Mouse (Mus musculus): Measurements from ENCODE around the gene A530016L24Rik.

A530016L24Rik gene

DNA sequence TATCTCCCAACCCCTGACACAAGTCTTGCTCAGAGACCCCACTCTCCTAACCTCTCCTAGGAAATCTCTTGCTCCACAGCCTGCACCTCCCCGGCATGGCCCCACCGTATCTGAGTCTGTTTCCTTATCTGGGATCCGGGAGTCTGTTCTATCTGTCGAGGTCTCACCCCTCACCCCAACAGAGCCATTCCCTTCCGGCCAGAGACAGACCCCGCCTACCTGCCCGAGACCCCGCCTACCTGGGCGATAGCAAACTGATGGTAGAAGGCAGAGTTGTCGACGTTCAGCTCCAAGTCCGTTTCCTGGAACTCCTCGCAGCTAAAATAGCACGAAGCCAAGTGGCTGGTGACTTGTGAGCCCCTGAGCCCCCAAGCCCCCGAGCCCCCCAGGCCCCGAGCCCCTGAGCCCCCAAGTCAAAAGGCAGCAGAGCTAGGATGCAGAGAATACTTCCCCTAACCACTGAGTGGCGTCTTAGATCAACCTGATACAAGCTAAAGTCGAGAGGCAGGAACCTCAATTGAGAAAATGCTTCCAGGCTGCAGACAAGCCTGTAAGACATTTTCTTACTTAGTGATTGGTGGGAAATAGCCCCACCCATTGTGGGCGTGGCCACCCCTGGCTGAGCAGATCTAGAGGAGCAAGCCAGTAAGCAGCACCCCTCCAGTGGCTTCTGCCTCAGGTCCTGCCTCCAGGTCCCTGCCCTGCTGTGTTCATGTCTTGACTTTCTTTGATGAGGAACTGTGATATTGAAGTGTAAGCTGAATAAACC is 13.9 kb downstream of the A530016L24Rik start:
- DNase-seq (ENCODE audit: low read depth, low spot score) = no peak

- DNase-seq (ENCODE audit: low read depth, low spot score) = no peak
Measured at GRCm38 (mm10) chr12:112506267-112506666, 17.0 kb downstream of the A530016L24Rik start.

- DNase-seq (ENCODE audit: low read depth, low spot score) = no peak
Measured at GRCm38 (mm10) chr12:112507264-112507663, 18.0 kb downstream of the A530016L24Rik start.

DNA sequence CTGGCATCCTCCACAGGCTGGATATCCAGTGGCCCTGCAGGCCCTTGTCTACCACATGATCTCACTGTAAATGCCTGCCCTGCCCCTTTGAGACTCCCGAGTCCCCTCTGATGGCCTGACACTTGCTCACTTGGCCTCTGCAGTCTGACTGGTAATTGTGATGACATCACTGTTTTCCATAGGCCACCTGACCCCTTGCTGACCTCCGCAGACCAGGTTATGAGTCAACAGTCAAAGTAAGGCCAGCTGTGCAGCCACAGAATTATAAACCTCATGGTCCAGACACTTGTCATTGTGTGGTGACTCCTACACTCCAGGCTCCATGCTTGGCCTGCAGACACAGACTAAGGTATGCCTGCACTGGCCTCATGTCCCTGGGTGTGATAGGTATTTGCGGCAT is 18.7 kb downstream of the A530016L24Rik start:
- DNase-seq (ENCODE audit: low read depth, low spot score) = no peak

DNA sequence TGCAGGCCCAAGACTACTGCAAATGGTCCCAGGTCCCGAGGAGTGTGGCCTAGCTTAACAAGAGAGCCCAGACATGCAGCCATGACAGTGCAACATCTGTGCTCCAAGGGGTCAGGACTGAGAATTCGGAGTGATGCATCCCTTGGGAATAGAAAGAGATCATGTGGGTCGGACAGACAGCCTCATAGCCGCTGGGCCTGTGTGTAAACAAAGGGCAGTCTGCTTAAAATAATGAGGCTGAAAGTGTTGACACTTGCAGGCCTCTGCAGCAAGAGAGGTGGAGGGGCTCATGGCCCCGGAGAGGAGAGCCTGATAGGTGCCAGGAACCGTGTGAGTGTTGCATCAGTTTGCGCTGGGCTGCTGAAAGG is 21.1 kb downstream of the A530016L24Rik start:
- DNase-seq (ENCODE audit: low read depth, low spot score) = no peak

DNA sequence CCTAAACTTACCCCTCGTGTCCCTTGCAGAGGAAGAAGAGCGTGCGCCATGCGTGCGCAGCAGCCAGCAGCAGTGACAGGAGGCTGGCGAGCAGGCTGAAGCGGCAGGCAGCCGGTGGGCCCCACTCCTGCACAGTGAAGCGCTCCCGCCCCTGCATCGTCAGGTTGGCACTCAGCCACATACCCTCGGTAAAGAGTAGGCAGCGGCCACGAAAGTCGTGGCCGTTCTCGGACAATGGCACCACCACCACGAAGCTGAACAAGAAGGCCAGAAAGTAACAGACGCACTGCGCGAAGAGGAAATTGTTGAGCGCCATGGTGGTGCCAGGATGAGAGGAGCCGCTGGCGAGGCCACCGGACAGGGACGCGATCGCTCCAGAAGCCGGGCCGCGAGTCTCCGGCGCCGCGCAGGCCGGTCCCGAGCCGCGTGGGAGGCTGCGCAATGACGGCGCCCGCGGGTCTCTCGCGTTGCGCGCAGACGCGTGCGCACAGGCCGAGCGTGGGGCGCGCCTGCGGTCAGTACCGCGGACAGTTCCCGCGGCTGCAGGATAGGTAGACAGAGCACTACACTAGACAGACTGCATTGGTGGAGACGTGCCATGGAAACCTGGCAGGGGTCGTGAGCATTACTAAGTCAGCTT is 21.6 kb downstream of the A530016L24Rik start:
- no peak for DNase-seq (ENCODE audit: low read depth, low spot score)

- DNase-seq (ENCODE audit: low read depth, low spot score) = no peak
Measured at GRCm38 (mm10) chr12:112514897-112515296, 25.6 kb downstream of the A530016L24Rik start.

- no peak for DNase-seq (ENCODE audit: low read depth, low spot score)
Measured at GRCm38 (mm10) chr12:112516697-112517337, 27.6 kb downstream of the A530016L24Rik start, which contains the start of gene Tmem179. Tmem179 (minus strand) TSS chr12:112516747.

- DNase-seq (ENCODE audit: low read depth, low spot score) = no peak
Measured at GRCm38 (mm10) chr12:112518105-112518504, 28.9 kb downstream of the A530016L24Rik start.

DNA sequence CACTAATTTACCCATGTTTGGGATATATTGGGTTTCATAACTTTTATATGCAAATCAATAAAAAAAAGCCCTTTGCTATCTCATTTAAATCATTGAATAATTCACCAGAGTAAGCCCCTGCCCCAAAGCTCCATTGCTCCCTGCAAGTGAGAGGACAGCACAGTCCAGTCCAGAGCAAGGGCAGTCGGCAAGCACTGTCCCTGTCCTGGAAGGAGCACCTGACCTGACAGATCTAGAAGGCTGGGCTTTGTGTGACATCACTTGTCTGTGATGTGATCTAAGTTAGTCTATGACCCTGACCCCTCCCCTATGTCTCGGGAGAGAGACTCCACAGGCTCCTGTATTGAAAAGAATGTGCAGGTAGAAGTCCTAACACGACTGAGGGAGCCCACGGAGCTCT is 44.5 kb downstream of the A530016L24Rik start:
- DNase-seq (ENCODE audit: low read depth, low spot score) = no peak

DNA sequence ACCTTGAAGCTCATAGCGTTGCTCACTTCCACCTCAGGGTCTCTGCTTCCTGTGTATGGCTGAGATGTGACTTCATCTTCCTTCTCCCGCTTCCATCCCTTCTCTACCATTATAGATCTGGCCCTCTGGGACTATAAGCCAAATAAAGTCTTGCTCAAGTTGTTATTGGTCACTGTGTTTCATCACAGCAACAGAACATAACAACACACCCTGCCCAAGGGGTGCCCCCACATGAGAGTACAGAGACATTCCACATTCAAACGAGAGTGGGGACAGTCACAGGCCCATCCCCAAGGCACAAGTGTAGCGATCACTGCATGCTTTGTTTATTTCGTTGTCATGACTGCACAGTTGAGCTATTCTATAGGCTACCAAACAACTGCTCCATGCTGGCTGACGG is 48.0 kb downstream of the A530016L24Rik start:
- no peak for DNase-seq (ENCODE audit: low read depth, low spot score)

GRCm38 (mm10) chr12:112538356-112538755 is 49.1 kb downstream of the A530016L24Rik start:
- DNase-seq (ENCODE audit: low read depth, low spot score) = no peak

- no peak for DNase-seq (ENCODE audit: low read depth, low spot score)
Measured at GRCm38 (mm10) chr12:112539466-112539965, 50.3 kb downstream of the A530016L24Rik start.

- DNase-seq (ENCODE audit: low read depth, low spot score) = no peak
Measured at GRCm38 (mm10) chr12:112540321-112540720, 51.1 kb downstream of the A530016L24Rik start.

- no peak for DNase-seq (ENCODE audit: low read depth, low spot score)
Measured at GRCm38 (mm10) chr12:112541483-112542091, 52.3 kb downstream of the A530016L24Rik start.

GRCm38 (mm10) chr12:112542257-112542919 is 53.1 kb downstream of the A530016L24Rik start:
- no peak for DNase-seq (ENCODE audit: low read depth, low spot score)

DNA sequence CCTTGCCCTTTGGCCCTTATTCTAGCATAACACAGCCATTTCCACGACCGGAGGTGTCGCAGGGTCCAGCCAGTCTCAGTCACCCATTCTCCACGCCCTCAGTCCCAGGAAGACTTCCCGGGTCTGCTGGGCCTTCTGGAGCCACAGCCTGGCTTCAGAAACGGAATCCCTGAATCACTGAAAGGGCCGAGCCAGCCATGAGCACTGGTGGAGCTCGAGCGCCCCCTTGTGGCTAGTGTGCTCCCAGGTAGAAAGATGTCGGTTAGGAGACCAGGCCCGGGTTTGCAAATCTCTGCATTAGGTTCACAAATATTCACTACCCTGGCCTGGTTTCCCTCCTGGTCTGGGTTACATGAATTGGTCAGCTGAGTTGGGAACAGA is 53.7 kb downstream of the A530016L24Rik start:
- peak; percentile 59 for DNase-seq (ENCODE audit: low read depth, low spot score)

DNA sequence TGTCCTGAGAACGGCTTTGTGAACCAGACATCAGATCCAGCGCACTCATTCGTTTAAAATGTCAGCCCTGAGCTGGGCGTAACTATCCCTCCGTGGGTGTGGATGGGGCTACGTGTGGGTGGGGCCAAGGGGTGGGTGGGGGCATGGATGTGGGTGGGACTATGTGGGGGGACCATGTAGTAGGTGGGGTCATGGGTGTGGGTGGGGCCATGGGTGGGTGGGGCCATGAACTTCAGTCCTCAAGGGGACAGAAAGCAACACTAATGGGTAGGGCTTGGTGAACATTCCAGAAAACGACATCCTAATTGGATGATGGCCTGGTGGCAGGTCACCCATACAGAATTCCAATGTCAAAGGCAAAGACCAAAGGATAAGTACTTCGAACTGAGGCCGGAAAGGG is 54.7 kb downstream of the A530016L24Rik start:
- no peak for DNase-seq (ENCODE audit: low read depth, low spot score)

GRCm38 (mm10) chr12:112544946-112545701 is 55.9 kb downstream of the A530016L24Rik start:
- no peak for DNase-seq (ENCODE audit: low read depth, low spot score)

GRCm38 (mm10) chr12:112546110-112546509 is 56.9 kb downstream of the A530016L24Rik start:
- no peak for DNase-seq (ENCODE audit: low read depth, low spot score)

DNA sequence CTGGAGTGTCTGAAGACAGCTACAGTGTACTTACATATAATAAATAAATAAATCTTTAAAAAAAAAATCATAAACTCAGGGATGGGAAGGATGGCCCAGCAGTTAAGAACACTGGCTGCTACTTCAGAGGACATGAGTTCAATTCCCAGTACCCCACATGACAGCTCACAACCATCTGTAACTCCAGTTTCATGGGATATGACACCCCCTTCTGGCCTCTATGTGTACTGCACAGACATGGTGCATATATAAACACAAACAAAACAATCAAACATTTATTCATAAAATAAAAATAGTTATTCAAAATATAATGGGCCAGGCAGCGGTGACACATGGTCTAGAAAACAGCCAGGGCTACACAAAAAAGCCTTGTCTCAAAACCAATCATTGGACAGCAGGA is 60.0 kb downstream of the A530016L24Rik start:
- no peak for DNase-seq (ENCODE audit: low read depth, low spot score)
